Mouse (Mus musculus): Measurements from ENCODE around the gene C130060K24Rik.
A peak's percentile ranks its signal among the peaks of the same experiment; 100 is the strongest.

C130060K24Rik gene

GRCm38 (mm10) chr6:65380918-65381772 lies at the start of gene C130060K24Rik:
Gene C130060K24Rik (plus strand): TSS chr6:65381105.
- DNase-seq (ENCODE audit: low spot score) = no peak

- no peak for DNase-seq (ENCODE audit: low spot score)
Measured at GRCm38 (mm10) chr6:65334246-65334645, 46.7 kb upstream of the C130060K24Rik start.

GRCm38 (mm10) chr6:65339391-65339790 lies 41.5 kb upstream of the C130060K24Rik start:
- DNase-seq (ENCODE audit: low spot score) = no peak

- no peak for DNase-seq (ENCODE audit: low spot score)
Measured at GRCm38 (mm10) chr6:65341360-65341759, 39.5 kb upstream of the C130060K24Rik start.

GRCm38 (mm10) chr6:65347736-65348135 lies 33.2 kb upstream of the C130060K24Rik start:
- DNase-seq (ENCODE audit: low spot score) = no peak

GRCm38 (mm10) chr6:65348255-65348654 lies 32.6 kb upstream of the C130060K24Rik start:
- DNase-seq (ENCODE audit: low spot score) = no peak

GRCm38 (mm10) chr6:65351622-65352021 lies 29.3 kb upstream of the C130060K24Rik start:
- no peak for DNase-seq (ENCODE audit: low spot score)

- no peak for DNase-seq (ENCODE audit: low spot score)
Measured at GRCm38 (mm10) chr6:65375918-65376317, 5.0 kb upstream of the C130060K24Rik start.

GRCm38 (mm10) chr6:65421888-65422287 lies 41.0 kb downstream of the C130060K24Rik start:
- DNase-seq (ENCODE audit: low spot score) = no peak

- no peak for DNase-seq (ENCODE audit: low spot score)
Measured at GRCm38 (mm10) chr6:65427065-65427464, 46.2 kb downstream of the C130060K24Rik start.

GRCm38 (mm10) chr6:65433159-65433558 lies 52.3 kb downstream of the C130060K24Rik start:
- no peak for DNase-seq (ENCODE audit: low spot score)

GRCm38 (mm10) chr6:65453465-65453864 lies 72.6 kb downstream of the C130060K24Rik start:
- DNase-seq (ENCODE audit: low spot score) = peak; percentile 26

- DNase-seq (ENCODE audit: low spot score) = no peak
Measured at GRCm38 (mm10) chr6:65465294-65465693, 84.4 kb downstream of the C130060K24Rik start.

GRCm38 (mm10) chr6:65470320-65470719 lies 89.4 kb downstream of the C130060K24Rik start:
- no peak for DNase-seq (ENCODE audit: low spot score)

GRCm38 (mm10) chr6:65472455-65472854 lies 91.5 kb downstream of the C130060K24Rik start:
- DNase-seq (ENCODE audit: low spot score) = no peak

GRCm38 (mm10) chr6:65498786-65499185 lies 117.9 kb downstream of the C130060K24Rik start:
- no peak for DNase-seq (ENCODE audit: low spot score)

Data from lung, postnatal 25 days (tissue).